Mouse (Mus musculus) hindbrain, embryonic 16.5 days (tissue): ENCODE results near the gene S100a4. TPM values are rescaled to one million over a fixed set of nuclear protein-coding genes. Genes with fewer than 3 reads are reported as not detected.
A peak's percentile ranks its signal among the peaks of the same experiment; 100 is the strongest.

Experiments
- ATAC-seq: fragments of 200-750 bp; cut with Nextera tagmentation; 2 replicates; pipeline ENCODE4 v1.8.0; 2017; ENCODE audit warnings: moderate TSS enrichment, moderate library complexity
- H3K27ac ChIP-seq: fragments of 300-500 bp; sonication (generic); 2 replicates; pipeline ENCODE4 v1.5.1; 2014; ENCODE audit warnings: low read depth, mild to moderate bottlenecking, control low read depth, low read length, moderate library complexity
- H3K27me3 ChIP-seq: fragments of 300-500 bp; sonication (generic); replicated peaks from 2 replicates; pipeline ENCODE4 v1.6.1; 2014; ENCODE audit warnings: low read length; ENCODE audit not compliant: control insufficient read depth, insufficient read depth
- H3K36me3 ChIP-seq: fragments of 300-500 bp; sonication (generic); 2 replicates; pipeline ENCODE4 v1.6.1; 2014; ENCODE audit warnings: mild to moderate bottlenecking, low read length, moderate library complexity, mixed read lengths; ENCODE audit not compliant: control insufficient read depth, insufficient read depth
- H3K4me1 ChIP-seq: fragments of 300-500 bp; sonication (generic); 2 replicates; pipeline ENCODE4 v1.6.1; 2014; ENCODE audit warnings: low read depth, low read length; ENCODE audit not compliant: control insufficient read depth, insufficient read depth
- H3K4me2 ChIP-seq: fragments of 300-500 bp; sonication (generic); 2 replicates; pipeline ENCODE4 v1.6.1; 2014; ENCODE audit warnings: mild to moderate bottlenecking, low read length, control low read depth, moderate library complexity
- H3K4me3 ChIP-seq: fragments of 300-500 bp; sonication (generic); 2 replicates; pipeline ENCODE4 v1.5.1; 2014; ENCODE audit warnings: mild to moderate bottlenecking, low read length, control low read depth, moderate library complexity
- H3K9ac ChIP-seq: fragments of 300-500 bp; sonication (generic); 2 replicates; pipeline ENCODE4 v1.6.1; 2014; ENCODE audit warnings: low read depth, mild to moderate bottlenecking, control low read depth, low read length, moderate library complexity
- H3K9me3 ChIP-seq: fragments of 300-500 bp; sonication (generic); 2 replicates; pipeline ENCODE4 v1.6.1; 2014; ENCODE audit warnings: mild to moderate bottlenecking, low read length, moderate library complexity; ENCODE audit not compliant: control insufficient read depth
- WGBS: fragments of 180-500 bp; shearing (Covaris S2); extraction: QIAGEN DNeasy Blood & Tissue Kit; methylation state at CpG from one replicate; pipeline ENCODE4 v1.1.7; 2014; 5-methylcytosine and 5-hydroxymethylcytosine counted together
- polyA plus RNA-seq: library from polyadenylated mRNA; unstranded; fragments of >200 nt; fragmentation: Nextera tagmentation; extraction: Ambion mirVana; gene quantifications from 2 replicates; pipeline ENCODE4 v1.2.1, GENCODE M21; 2015

The S100a4 gene
- polyA plus RNA-seq, result 0.36 and 1.4 TPM in 2 replicates

DNA sequence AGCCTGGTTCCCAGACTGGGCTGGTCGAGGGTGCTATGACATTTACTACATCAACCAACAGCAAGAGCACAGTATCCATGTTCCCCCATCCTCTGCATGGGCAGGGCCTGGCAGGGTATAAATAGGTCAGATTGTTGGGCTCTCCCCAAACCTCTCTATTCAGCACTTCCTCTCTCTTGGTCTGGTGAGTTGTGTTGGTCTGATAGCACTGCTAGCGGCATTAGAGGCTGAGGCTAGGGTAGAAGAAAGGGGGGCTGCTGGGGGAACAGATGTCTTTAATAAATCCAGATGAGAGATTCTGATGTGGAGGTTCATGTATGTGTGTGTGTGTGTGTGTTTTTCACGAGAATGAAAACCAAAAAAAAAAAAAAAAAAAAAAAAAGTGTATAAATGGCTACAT lies at the start of gene S100a4:
TSS of gene S100a4 (plus strand) at position 149 of the 400 bp plus-strand sequence.
- 68% methylated on average over 3 of the region's 3 CpGs for WGBS
- Histone ChIP-seq H3K4me3 (no peak within 1 kb of the TSS), H3K9ac (no peak within 1 kb of the TSS), H3K27ac (no peak within 1 kb of the TSS), H3K4me1 (no peaks in the 10 kb centered on the region; the same call in 1 of the 2 replicates), H3K4me2 (no peak within 1 kb of the TSS), H3K27me3 (no peaks in the 10 kb centered on the region), H3K36me3 (no peaks in the 10 kb centered on the region), H3K9me3 (no peaks in the 10 kb centered on the region)
- no peak for ATAC-seq

DNA sequence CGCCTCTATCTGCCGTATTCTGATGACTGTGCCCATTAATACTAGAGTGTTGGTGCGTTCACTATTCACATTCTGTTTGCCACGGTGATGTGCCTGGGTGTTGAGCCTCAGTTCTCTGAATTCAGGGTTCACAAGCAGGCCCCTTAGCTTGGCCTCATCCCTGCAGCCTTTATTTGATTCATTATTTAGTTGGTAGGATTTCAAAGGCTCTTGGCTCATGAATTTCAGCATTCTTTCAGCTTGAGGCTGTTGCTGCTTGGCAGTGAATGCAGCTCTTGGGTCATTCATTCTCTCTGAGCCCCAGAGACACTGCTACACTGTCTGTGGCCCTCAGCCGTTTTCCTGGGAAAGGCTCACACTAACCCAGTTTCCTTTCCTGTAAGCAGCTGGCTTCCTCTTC lies 47.6 kb upstream of the S100a4 start:
- Histone ChIP-seq H3K9me3 (no peaks in the 10 kb centered on the region), H3K4me3 (no peak overlapping the region), H3K4me1 (no peaks in the 10 kb centered on the region), H3K4me2 (no peak overlapping the region), H3K36me3 (no peaks in the 10 kb centered on the region), H3K27ac (no peak overlapping the region; the same call in 1 of the 2 replicates), H3K9ac (no peak overlapping the region), H3K27me3 (no peaks in the 10 kb centered on the region)
- 28% methylated on average over 5 of the region's 5 CpGs for WGBS
- ATAC-seq, result peak; percentile 95

DNA sequence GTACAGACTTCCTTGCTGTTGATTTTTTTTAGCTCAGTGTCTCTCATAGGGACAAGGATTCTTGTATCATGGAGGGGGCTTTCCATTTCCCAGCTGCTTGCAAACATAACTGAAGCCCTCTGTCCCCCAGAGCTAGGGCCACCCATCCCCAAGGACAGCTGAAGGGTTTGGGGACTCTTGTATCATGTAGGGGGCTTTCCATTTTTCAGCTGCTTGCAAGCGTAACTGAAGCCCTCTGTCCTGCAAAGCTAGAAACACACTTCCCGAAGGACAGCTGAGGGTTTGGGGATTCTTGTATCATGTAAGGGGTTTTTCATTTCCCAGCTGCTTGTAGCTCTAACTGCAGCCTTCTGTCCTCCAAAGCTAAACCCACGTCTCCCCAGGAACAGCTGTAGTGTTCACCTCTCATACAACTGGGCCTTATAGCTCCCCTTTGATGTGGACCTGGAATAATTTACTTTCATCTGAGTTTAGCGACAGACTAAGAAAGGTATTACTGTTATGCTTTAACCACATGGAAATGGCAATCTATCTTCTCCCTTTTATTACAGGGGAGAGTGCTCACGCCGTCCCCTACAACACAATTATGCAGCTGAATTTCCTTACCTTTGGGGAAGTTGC lies 43.5 kb upstream of the S100a4 start, which contains the start of gene S100a3:
TSS of gene S100a3 (plus strand) at position 571 of the 621 bp plus-strand sequence.
- Histone ChIP-seq H3K9me3 (no peaks in the 10 kb centered on the region), H3K4me1 (no peaks in the 10 kb centered on the region), H3K27ac (no peak within 1 kb of the TSS), H3K27me3 (no peaks in the 10 kb centered on the region), H3K4me2 (no peak within 1 kb of the TSS), H3K36me3 (no peaks in the 10 kb centered on the region), H3K4me3 (no peak within 1 kb of the TSS), H3K9ac (no peak within 1 kb of the TSS)
- WGBS, result 78% methylated on average over 6 of the region's 6 CpGs
- no peak for ATAC-seq

DNA sequence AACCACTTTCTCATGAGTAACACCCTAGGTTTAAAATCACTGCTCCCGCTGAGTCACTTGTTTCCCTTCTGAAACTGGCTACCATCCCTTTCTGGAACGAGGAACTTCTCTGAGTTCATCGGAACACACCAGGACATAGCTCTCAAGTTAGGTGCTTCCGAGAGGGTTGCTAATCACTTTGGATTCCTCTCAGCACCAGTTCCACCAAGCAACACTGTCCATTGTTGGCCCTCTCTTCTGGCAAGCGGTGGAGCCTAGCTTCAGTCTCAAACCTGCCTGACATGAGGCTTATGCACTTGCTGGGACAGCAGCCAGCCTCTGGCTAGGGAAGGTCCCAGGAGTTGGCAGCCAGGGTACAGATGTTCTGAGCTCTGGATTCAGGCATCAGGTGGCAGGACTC lies 28.9 kb upstream of the S100a4 start:
- no peak overlapping the region for H3K4me2 ChIP-seq
- H3K9ac ChIP-seq, result no peak overlapping the region
- WGBS, result 79% methylated on average over 5 of the region's 5 CpGs
- no peaks in the 10 kb centered on the region for H3K4me1 ChIP-seq
- H3K27ac ChIP-seq, result no peak overlapping the region
- no peaks in the 10 kb centered on the region for H3K27me3 ChIP-seq
- H3K36me3 ChIP-seq, result no peaks in the 10 kb centered on the region
- ATAC-seq, result no peak
- H3K9me3 ChIP-seq, result no peaks in the 10 kb centered on the region
- H3K4me3 ChIP-seq, result no peak overlapping the region

DNA sequence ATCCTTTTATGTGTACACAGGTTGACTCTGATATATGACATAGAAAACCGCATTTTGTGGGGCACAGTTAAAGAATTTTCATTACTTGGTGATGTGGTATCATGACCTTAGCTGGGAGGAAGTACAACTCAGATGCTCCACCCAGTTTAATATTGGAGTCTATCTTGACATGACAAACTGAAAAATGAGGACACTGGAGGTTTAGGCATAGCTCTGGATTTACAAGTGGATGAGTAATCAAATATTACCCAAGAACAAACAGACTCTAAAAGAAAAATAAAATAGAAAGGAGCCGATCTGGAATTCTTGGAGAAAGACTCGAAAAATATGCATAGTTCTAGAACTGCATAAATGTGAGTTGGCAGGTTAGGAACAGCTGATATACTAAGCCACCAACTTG lies 28.3 kb upstream of the S100a4 start:
- Histone ChIP-seq H3K27ac (no peak overlapping the region), H3K36me3 (no peaks in the 10 kb centered on the region), H3K4me1 (no peaks in the 10 kb centered on the region), H3K4me3 (no peak overlapping the region), H3K4me2 (no peak overlapping the region), H3K9ac (no peak overlapping the region), H3K9me3 (no peaks in the 10 kb centered on the region), H3K27me3 (no peaks in the 10 kb centered on the region)
- 94% methylated on average over 3 of the region's 3 CpGs for WGBS
- ATAC-seq, result no peak

DNA sequence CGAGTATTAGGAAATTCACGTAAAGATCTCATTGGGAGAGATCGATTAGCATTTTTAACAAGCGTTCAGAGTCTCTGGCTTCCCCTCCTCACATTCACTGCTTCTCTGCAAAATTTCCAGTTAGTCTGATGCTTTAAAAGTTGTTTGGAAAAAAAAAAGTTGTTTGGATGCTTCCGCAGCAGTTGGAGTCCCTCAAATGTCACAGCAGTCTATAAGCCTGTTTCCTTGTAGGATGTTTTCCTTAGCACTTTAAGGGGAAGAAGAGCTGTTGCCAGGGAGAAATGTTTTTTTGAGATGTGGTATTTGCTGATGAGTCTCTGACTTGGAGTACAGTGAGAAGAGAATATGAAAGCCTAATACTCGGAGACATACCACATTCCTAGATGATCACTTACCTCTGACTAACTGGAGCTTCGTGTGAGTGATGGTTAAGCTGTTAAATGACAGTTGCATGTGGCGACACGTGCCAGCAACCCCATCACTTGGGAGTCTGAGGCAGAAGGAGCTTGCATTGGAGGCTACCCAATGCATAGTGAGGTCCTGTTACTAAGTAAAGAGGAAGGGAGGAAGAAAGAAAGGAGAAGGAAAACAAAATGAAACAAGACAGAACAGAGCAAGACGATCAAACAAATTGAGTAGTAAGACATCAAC lies 27.1 kb upstream of the S100a4 start:
- no peak overlapping the region for H3K4me2 ChIP-seq

DNA sequence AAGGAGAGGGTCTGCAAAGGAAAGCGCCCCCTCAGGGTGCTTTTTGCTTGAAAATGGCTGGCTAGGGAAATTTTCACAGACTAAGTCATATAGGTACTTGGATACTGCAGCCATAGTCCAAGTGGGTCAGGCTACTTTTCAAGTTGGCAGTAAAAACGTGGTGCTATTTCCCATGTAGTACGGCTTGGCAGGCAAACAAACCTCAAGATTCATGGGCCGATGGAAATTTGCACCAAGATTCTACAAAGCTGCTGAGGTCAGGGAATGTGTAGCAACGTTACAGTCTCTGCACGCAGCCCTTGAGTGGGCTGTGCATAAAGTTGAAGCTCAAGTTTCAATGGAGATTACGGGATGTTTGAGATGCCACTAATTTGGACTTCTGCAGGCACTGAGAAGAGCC lies 24.1 kb upstream of the S100a4 start:
- H3K27me3 ChIP-seq, result no peaks in the 10 kb centered on the region
- 83% methylated on average over 7 of the region's 7 CpGs for WGBS
- no peak overlapping the region for H3K27ac ChIP-seq

More for the DNA sequence above, 27.1 kb upstream of the S100a4 start:
- Histone ChIP-seq H3K4me3 (no peak overlapping the region), H3K9me3 (no peaks in the 10 kb centered on the region), H3K36me3 (no peaks in the 10 kb centered on the region), H3K27ac (no peak overlapping the region), H3K9ac (no peak overlapping the region), H3K4me1 (no peaks in the 10 kb centered on the region), H3K27me3 (no peaks in the 10 kb centered on the region)
- no peak for ATAC-seq
- 65% methylated on average over 10 of the region's 10 CpGs for WGBS

DNA sequence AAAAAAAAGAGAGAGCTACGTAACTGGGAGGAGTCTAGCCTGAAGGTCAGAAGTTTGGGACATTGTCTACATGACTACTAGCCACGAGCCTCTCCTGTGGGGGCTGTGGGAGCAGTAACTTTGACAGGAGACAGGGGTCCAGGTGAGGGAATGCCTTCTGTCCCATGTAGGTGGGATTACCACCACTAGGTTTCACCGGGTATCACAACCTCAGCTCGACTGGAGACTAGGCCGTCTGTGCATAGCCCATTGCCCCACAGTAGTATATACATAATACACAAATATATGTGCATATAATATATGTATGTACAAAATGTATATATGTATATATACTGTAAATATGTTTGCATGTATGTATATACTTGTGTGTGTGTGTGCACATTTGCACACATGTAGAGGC lies 22.4 kb upstream of the S100a4 start:
- ATAC-seq, result no peak
- Histone ChIP-seq H3K27me3 (no peaks in the 10 kb centered on the region), H3K36me3 (no peaks in the 10 kb centered on the region), H3K9me3 (no peaks in the 10 kb centered on the region), H3K4me1 (no peaks in the 10 kb centered on the region), H3K27ac (no peak overlapping the region), H3K4me2 (no peak overlapping the region), H3K9ac (no peak overlapping the region), H3K4me3 (no peak overlapping the region)
- 97% methylated on average over 5 of the region's 5 CpGs for WGBS

More for the DNA sequence above, 24.1 kb upstream of the S100a4 start:
- H3K4me2 ChIP-seq, result no peak overlapping the region
- H3K9ac ChIP-seq, result no peak overlapping the region
- no peak for ATAC-seq
- H3K9me3 ChIP-seq, result no peaks in the 10 kb centered on the region
- H3K4me3 ChIP-seq, result no peak overlapping the region
- H3K4me1 ChIP-seq, result no peaks in the 10 kb centered on the region
- no peaks in the 10 kb centered on the region for H3K36me3 ChIP-seq

DNA sequence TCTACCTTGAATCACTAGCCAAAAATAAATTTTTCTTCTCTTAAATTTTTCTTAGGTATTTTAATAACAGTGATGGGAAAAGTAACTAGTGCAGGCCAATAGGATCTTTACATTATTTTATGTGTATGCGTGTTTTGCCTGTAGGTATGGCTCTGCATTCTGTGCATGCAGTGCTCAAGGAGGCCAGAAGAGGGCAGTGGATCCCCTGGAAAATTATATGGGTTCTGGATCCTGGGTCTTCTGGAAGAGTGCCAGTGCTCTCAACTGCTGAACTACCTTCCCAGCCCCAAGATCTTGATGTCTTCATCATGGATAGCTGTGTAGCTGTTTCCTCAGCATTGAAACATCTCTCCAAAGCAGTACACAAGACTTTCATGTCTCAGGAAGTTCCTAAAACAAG lies 21.4 kb upstream of the S100a4 start:
- 97% methylated on average over 1 of the region's 1 CpGs for WGBS
- H3K36me3 ChIP-seq, result no peaks in the 10 kb centered on the region
- H3K4me3 ChIP-seq, result no peak overlapping the region
- no peaks in the 10 kb centered on the region for H3K27me3 ChIP-seq
- H3K4me2 ChIP-seq, result no peak overlapping the region
- no peaks in the 10 kb centered on the region for H3K4me1 ChIP-seq
- H3K9ac ChIP-seq, result no peak overlapping the region
- ATAC-seq, result no peak
- H3K27ac ChIP-seq, result no peak overlapping the region
- H3K9me3 ChIP-seq, result no peaks in the 10 kb centered on the region
